Mouse (Mus musculus) small intestine, adult 2 months (tissue): ENCODE measurements around the gene Map1b. TPM values are rescaled to one million over a fixed set of nuclear protein-coding genes. Genes with fewer than 3 reads are reported as not detected.
A peak's percentile ranks its signal among the peaks of the same experiment; 100 is the strongest.

Experiments used
- H3K27ac ChIP-seq: fragments of 200-500 bp; 2 replicates; pipeline ENCODE4 v1.5.1; 2012; ENCODE audit warnings: low read depth, low read length, control low read depth, inconsistent platforms; ENCODE audit not compliant: insufficient read depth
- H3K27me3 ChIP-seq: fragments of 200-500 bp; 2 replicates; pipeline ENCODE4 v1.6.1; 2012; ENCODE audit warnings: mild to moderate bottlenecking, moderate library complexity, low read length, inconsistent platforms; ENCODE audit not compliant: control insufficient read depth, insufficient read depth
- H3K36me3 ChIP-seq: fragments of 200-500 bp; 2 replicates; pipeline ENCODE4 v1.6.1; 2012; ENCODE audit warnings: mild to moderate bottlenecking, low read length, control low read depth, inconsistent platforms; ENCODE audit not compliant: control insufficient read depth, insufficient read depth
- H3K4me1 ChIP-seq: fragments of 200-500 bp; 2 replicates; pipeline ENCODE4 v1.6.1; 2012; ENCODE audit warnings: low read length, inconsistent platforms, mixed read lengths; ENCODE audit not compliant: control insufficient read depth, insufficient read depth, insufficient read length
- H3K4me3 ChIP-seq: fragments of 200-500 bp; 2 replicates; pipeline ENCODE4 v1.5.1; 2012; ENCODE audit warnings: low read depth, mild to moderate bottlenecking, control low read depth, inconsistent platforms, low read length, moderate library complexity
- CTCF ChIP-seq: fragments of 200-500 bp; IDR thresholded peaks from 2 replicates; pipeline ENCODE4 v1.5.1; 2012; ENCODE audit warnings: low read depth, mild to moderate bottlenecking, control low read depth, inconsistent platforms, low read length, moderate library complexity, mixed read lengths; ENCODE audit not compliant: insufficient replicate concordance, insufficient read length; ENCODE audit errors: extremely low read depth
- POLR2A ChIP-seq: fragments of 200-500 bp; IDR thresholded peaks from 2 replicates; pipeline ENCODE4 v1.6.1; 2012; ENCODE audit warnings: low read depth, mild to moderate bottlenecking, control low read depth, inconsistent platforms, low read length, moderate library complexity
- WGBS: fragments of 180-500 bp; shearing (Covaris S2); methylation state at CpG from one replicate; pipeline ENCODE4 v1.1.7; 2018; 5-methylcytosine and 5-hydroxymethylcytosine counted together
- polyA plus RNA-seq: library from polyadenylated mRNA; depleted of rRNA; stranded (reverse); fragments of >200 nt; gene quantifications from 2 replicates; pipeline ENCODE4 v1.2.3, GENCODE M21; 2012

Gene Map1b
- polyA plus RNA-seq, 1 experiment: 0.74 TPM

DNA sequence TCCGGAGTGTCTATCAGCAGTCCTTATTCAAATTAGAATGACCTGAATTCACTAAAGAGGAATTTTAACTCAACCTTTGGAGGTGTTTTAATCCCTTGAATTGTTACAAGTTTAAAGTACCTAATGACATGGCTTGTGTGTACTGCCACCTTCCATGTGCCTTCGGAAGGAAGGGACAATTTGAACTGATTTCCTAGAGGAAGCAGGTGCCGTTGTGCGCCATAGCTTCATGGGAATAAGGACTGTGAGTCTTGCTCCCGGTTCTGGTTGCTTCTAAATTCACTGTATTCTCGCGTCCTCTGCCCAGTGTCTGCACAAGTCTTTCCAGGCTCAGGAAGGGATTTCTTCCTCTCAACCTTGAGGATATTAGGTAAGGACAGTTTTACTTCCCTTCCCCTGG lies 130.0 kb downstream of the Map1b start:
- no peak overlapping the region for H3K4me3 ChIP-seq
- whole genome bisulfite sequencing: 92% methylated on average over 7 of the region's 7 CpGs
- no peak for TF ChIP-seq CTCF

DNA sequence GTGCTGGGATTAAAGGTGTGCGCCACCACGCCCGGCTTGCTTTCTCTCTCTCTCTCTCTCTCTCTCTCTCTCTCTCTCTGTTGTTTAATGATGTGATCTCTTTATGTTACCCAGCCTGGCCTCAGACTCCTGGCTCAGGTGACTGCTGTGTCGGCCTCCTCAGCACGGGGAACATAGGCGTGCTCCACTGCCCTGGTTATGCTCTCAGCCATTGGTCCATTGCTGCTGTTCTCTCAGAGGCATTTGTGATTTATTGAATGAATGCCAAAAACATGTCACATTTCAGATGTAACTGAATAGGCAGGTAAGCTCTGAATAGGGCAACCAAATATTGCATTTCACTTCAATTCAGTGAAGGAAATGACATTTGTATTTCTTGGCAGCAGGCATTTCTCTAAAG lies 130.4 kb downstream of the Map1b start:
- Histone ChIP-seq H3K27me3 (no peaks in the 10 kb centered on the region), H3K36me3 (peaks cover 5% of the 10 kb centered on the region; the same call in 1 of the 2 replicates), H3K27ac (no peak overlapping the region), H3K4me1 (no peaks in the 10 kb centered on the region), H3K4me3 (no peak overlapping the region)
- no peak for TF ChIP-seq POLR2A
- TF ChIP-seq CTCF: no peak
- 86% methylated on average over 6 of the region's 6 CpGs for WGBS

More for the DNA sequence above, 130.0 kb downstream of the Map1b start:
- Histone ChIP-seq H3K36me3 (peaks cover 5% of the 10 kb centered on the region; the same call in 1 of the 2 replicates), H3K4me1 (no peaks in the 10 kb centered on the region), H3K27me3 (no peaks in the 10 kb centered on the region), H3K27ac (no peak overlapping the region)

DNA sequence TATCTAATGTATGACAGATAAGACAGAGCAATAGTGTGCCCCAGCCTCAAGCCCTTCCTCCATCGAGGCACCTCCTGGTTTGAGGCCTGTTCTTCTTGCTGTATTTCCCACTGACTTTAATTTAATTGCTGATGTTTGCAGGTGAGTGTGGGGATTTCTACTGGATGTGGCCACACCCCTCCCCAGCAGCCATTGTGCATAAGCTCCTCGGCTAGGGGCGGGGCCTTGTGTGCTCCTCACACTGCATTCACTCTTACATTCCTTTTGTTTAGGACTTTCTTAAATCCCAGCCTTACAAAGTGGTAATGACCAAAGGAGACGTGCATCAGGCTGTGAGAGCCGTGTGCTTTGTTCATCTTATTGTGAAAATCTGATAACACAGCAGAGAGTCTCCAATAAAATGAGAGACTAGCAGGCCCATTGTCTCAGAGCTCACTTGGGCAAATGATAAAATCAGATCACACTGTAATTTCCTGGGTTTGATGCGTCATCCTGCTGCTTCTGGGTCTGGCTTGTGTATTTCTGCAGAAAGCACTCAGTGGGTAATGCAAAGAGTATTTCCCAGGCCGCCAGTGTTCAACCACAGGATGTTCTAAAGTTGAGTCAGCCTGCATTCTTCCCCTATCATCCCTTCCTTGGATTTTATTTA lies 131.7 kb downstream of the Map1b start:
- H3K27ac ChIP-seq: no peak overlapping the region
- no peaks in the 10 kb centered on the region for H3K27me3 ChIP-seq
- peaks cover 9% of the 10 kb centered on the region; the same call in 1 of the 2 replicates for H3K36me3 ChIP-seq
- 82% methylated on average over 7 of the region's 7 CpGs for WGBS
- no peaks in the 10 kb centered on the region for H3K4me1 ChIP-seq
- no peak overlapping the region for H3K4me3 ChIP-seq
- TF ChIP-seq POLR2A (no peak), CTCF (no peak)

DNA sequence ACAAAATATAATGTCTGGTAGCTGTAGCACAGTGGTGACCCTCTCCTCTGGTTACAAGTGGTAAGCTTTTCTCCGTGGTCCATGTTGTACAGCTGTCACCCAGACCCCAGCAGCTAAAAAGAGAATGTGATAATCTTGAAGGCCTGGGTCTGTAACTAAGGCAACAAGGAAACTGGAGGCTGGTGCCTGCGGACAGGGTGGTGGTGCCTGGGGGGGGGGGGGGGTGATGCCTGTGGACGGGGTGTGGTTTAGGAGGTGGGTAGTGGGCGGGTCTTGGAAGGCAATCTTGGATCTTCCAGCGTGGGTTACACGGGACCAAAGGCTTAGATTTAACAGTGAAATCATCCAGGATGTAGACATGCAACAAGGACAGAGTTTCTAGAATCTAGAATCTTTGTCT lies 134.0 kb downstream of the Map1b start:
- H3K4me1 ChIP-seq: no peaks in the 10 kb centered on the region
- no peak overlapping the region for H3K27ac ChIP-seq
- TF ChIP-seq CTCF (no peak), POLR2A (no peak)
- peaks cover 9% of the 10 kb centered on the region; the same call in 1 of the 2 replicates for H3K36me3 ChIP-seq
- WGBS: 67% methylated on average over 6 of the region's 6 CpGs
- no peak overlapping the region for H3K4me3 ChIP-seq
- no peaks in the 10 kb centered on the region for H3K27me3 ChIP-seq

DNA sequence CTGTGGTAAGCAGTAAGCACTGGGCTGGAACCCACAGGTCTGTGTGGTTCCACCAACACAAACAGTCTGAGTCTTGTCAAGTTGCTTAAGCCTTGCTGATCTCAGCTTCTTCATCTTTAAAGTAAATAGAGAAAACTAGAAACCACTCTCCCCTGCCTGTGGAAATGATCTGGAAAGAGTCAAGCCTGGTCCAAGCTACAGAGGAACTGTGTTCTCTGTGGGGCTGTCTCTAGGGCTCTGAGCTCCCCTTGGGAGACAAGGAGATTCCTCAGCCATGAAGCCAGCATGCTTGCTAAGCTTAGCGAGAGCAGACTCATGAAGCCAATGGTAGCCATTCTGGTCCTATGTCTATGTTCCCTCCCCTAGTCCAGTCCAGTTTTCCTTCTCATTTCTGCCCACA lies 138.1 kb downstream of the Map1b start:
- WGBS: 85% methylated on average over 1 of the region's 1 CpGs
- Histone ChIP-seq H3K27ac (no peak overlapping the region), H3K27me3 (no peaks in the 10 kb centered on the region), H3K36me3 (0 out of 2 replicates have a peak, but pooled peaks cover 7% of the 10 kb centered on the region), H3K4me1 (no peaks in the 10 kb centered on the region), H3K4me3 (no peak overlapping the region)
- TF ChIP-seq POLR2A (no peak), CTCF (no peak)

DNA sequence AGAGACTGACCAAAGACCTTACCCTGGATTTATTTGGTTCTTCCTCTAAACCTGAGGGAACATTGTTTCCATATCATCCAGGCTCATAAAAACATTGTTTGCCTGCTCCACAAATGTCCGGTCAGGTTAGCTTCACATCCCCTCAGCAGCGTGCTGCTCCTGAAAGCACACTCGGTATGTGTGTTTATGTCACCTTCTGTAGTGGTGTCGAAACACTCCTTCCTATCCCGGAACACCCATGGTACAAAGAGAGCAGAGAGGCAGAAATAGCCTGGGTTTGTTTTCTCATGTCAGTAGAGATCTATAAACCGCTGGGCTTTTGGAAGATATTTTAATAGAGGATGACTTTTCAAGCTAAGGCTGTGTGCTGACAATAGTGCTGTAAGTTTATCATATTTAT lies 139.3 kb downstream of the Map1b start:
- 86% methylated on average over 6 of the region's 6 CpGs for WGBS
- Histone ChIP-seq H3K4me1 (no peaks in the 10 kb centered on the region), H3K27ac (no peak overlapping the region), H3K27me3 (no peaks in the 10 kb centered on the region), H3K4me3 (no peak overlapping the region), H3K36me3 (0 out of 2 replicates have a peak, but pooled peaks cover 4% of the 10 kb centered on the region)
- no peak for TF ChIP-seq CTCF
- no peak for TF ChIP-seq POLR2A

DNA sequence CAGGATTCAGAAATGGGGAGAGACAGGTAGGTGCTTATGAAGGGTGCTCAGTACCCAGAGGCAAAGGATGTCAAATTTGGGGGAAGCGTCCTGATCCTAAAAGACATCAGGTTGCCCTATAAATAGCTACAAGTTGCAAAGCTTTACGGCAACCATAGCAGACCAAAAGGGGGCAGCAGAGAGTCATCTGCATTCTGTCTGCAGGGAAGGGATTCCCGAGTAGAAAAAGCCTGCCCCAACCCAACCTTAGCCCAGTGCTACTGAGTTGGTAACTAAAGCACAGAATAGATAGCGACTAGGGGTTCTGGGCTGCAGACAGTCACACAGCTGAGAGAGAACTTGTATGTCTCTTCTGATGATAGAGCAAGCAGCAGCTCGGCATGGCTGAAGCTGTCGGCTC lies 140.8 kb downstream of the Map1b start:
- H3K4me1 ChIP-seq: no peaks in the 10 kb centered on the region
- peaks cover 7% of the 10 kb centered on the region; the same call in 1 of the 2 replicates for H3K36me3 ChIP-seq
- 45% methylated on average over 6 of the region's 6 CpGs for WGBS
- no peaks in the 10 kb centered on the region for H3K27me3 ChIP-seq
- TF ChIP-seq CTCF (peak; percentile 83; the same call in 1 of the 2 replicates), POLR2A (no peak)
- no peak overlapping the region for H3K27ac ChIP-seq
- no peak overlapping the region for H3K4me3 ChIP-seq

DNA sequence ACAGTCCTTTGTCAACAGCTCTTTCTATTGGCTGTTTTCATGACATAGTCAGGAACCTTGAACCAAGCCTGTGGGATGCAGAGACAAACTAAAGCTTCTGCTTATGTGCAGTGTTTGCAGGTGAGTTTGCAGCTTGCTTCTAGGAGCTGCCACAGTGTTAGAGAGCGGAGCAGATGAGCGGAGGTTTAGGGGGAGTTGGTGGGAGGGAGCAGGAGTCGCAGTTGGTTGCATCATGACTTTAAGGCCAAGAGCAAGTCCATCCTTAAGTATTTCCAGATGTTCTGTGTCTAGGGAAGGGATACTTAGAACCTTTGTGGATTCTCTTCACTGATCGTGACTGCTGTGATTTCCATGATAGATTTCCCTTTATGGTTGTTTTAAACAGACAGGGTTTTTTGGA lies 142.1 kb downstream of the Map1b start:
- Histone ChIP-seq H3K4me3 (no peak overlapping the region), H3K27ac (no peak overlapping the region), H3K27me3 (no peaks in the 10 kb centered on the region), H3K36me3 (peaks cover 4% of the 10 kb centered on the region; the same call in 1 of the 2 replicates), H3K4me1 (no peaks in the 10 kb centered on the region)
- 88% methylated on average over 4 of the region's 4 CpGs for WGBS
- TF ChIP-seq CTCF (no peak), POLR2A (no peak)
